Comparison of ENCODE assay signal across 10 mouse cellular contexts in genomic region chrX:153505954-153506353, GRCm38 (mm10). TPM values are rescaled to one million over a fixed set of nuclear protein-coding genes. Genes with fewer than 3 reads are reported as not detected.
A peak's percentile ranks its signal among the peaks of the same experiment; 100 is the strongest.
DNase-seq lines count a peak whose midpoint lies in the region; ATAC-seq lines count a peak whose summit lies in the region.
"Had no signal": no experiment of that assay in that cellular context is flagged by ENCODE, and none has a peak within 500 bp of the region (broad histone marks: within the 10 kb centered on the region; RNA-seq: fewer than 3 reads in every experiment).

No protein-coding gene starts in this region.

- ATAC-seq in midbrain, embryonic 15.5 days (replicated peaks), result 0 out of 2 replicates have a peak, but pooled peaks have one; percentile 37
- ATAC-seq in frontal cortex, adult (ENCODE audit: low TSS enrichment), result no peak

- H3K27ac ChIP-seq in midbrain, embryonic 15.5 days, result no peak overlapping the region
- H3K27ac ChIP-seq: lung, embryonic 15.5 days had no signal

- peaks cover 5% of the 10 kb centered on the region for H3K4me1 ChIP-seq in midbrain, embryonic 15.5 days
- H3K4me1 ChIP-seq: lung, embryonic 15.5 days had no signal

- H3K27me3 ChIP-seq in midbrain, embryonic 15.5 days (replicated peaks), result no peaks in the 10 kb centered on the region
- H3K27me3 ChIP-seq: lung, embryonic 15.5 days had no signal

- H3K9ac ChIP-seq in midbrain, embryonic 15.5 days, result no peak overlapping the region
- H3K9ac ChIP-seq: lung, embryonic 15.5 days had no signal

- H3K4me3 ChIP-seq in midbrain, embryonic 15.5 days, result no peak overlapping the region
- H3K4me3 ChIP-seq: lung, embryonic 15.5 days had no signal

- H3K4me2 ChIP-seq in midbrain, embryonic 15.5 days, result no peak overlapping the region
- H3K4me2 ChIP-seq: lung, embryonic 15.5 days had no signal

- DNase-seq in gastrocnemius, adult 18-20 months (ENCODE audit: low spot score), result peak; percentile 9
- DNase-seq in gastrocnemius, postnatal 25 days, result no peak
- DNase-seq in ovary, postnatal 36 days (ENCODE audit: low spot score), result peak; percentile 13
- no peak for DNase-seq in ovary, postnatal 10 days (ENCODE audit: low spot score)
- DNase-seq in cerebellum, adult 8-10 months, result peak; percentile 21
- DNase-seq in induced T-regulatory cell, adult 2 months (ENCODE audit: low read depth), result peak; percentile 48

- 43% methylated on average over 9 of the region's 9 CpGs for WGBS in midbrain, embryonic 15.5 days

- H3K9me3 ChIP-seq in midbrain, embryonic 15.5 days, result no peaks in the 10 kb centered on the region
- H3K9me3 ChIP-seq: lung, embryonic 15.5 days had no signal

- H3K36me3 ChIP-seq in midbrain, embryonic 15.5 days (replicated peaks), result no peaks in the 10 kb centered on the region
- H3K36me3 ChIP-seq: lung, embryonic 15.5 days had no signal

RNA-seq across cellular contexts. Expression of gene Ubqln2, which starts 7.9 kb away (rescaled TPM):
- 10 to 100 TPM; 20.6 to 20.7 TPM for total RNA-seq in gastrocnemius, adult 18-20 months (2021)
- 10 to 100 TPM; 14.1 to 14.7 TPM for total RNA-seq in gastrocnemius, postnatal 25 days (2021)
- 53.4 and 54.0 TPM in 2 replicates for polyA plus RNA-seq in midbrain, embryonic 15.5 days (2015; fragmentation: Nextera tagmentation; extraction: Ambion mirVana)

RNA-seq across cellular contexts. Expression of gene Cypt3, which starts 52.4 kb away (rescaled TPM):
- not detected for total RNA-seq in gastrocnemius, adult 18-20 months (2021)
- total RNA-seq in gastrocnemius, postnatal 25 days (2021), result not detected
- not detected in 2 replicates for polyA plus RNA-seq in midbrain, embryonic 15.5 days (2015; fragmentation: Nextera tagmentation; extraction: Ambion mirVana)
- total RNA-seq: gastrocnemius, adult 8-10 months had no signal
- polyA plus RNA-seq: lung, embryonic 15.5 days had no signal

Comparison
In these comparisons a context has a peak if more than half of its experiments do, and no peak if none do; other contexts are left out.
1. DNase-seq: peak in gastrocnemius, adult 18-20 months (single experiment), ovary, postnatal 36 days (single experiment), cerebellum, adult 8-10 months (single experiment) and induced T-regulatory cell, adult 2 months (single experiment); none in gastrocnemius, postnatal 25 days (single experiment) and ovary, postnatal 10 days (single experiment).